Mouse (Mus musculus) liver, embryonic 16.5 days (tissue): Measurements from ENCODE around the gene Dnajc11. TPM values are rescaled to one million over a fixed set of nuclear protein-coding genes. Genes with fewer than 3 reads are reported as not detected.

Experiments used
- ATAC-seq: fragments of 200-750 bp; cut with Nextera tagmentation; 2 replicates; pipeline ENCODE4 v1.8.0; 2017; ENCODE audit warnings: low read depth, mild to moderate bottlenecking, moderate number of reproducible peaks, moderate library complexity
- H3K27ac ChIP-seq: fragments of 300-500 bp; sonication (generic); 2 replicates; pipeline ENCODE4 v1.5.1; 2014; ENCODE audit warnings: mild to moderate bottlenecking, low read length
- H3K27me3 ChIP-seq: fragments of 300-500 bp; sonication (generic); 2 replicates; pipeline ENCODE4 v1.6.1; 2014; ENCODE audit warnings: low read depth, low read length, mixed read lengths; ENCODE audit not compliant: control insufficient read depth, insufficient read depth
- H3K36me3 ChIP-seq: fragments of 300-500 bp; sonication (generic); 2 replicates; pipeline ENCODE4 v1.6.1; 2014; ENCODE audit warnings: mild to moderate bottlenecking; ENCODE audit not compliant: control insufficient read depth, insufficient read depth
- H3K4me1 ChIP-seq: fragments of 300-500 bp; sonication (generic); 2 replicates; pipeline ENCODE4 v1.6.1; 2014; ENCODE audit warnings: low read depth, low read length, mixed read lengths; ENCODE audit not compliant: control insufficient read depth
- H3K4me2 ChIP-seq: fragments of 300-500 bp; sonication (generic); 2 replicates; pipeline ENCODE4 v1.6.1; 2014; ENCODE audit warnings: low read depth, low read length, mixed read lengths
- H3K4me3 ChIP-seq: fragments of 300-500 bp; sonication (generic); 2 replicates; pipeline ENCODE4 v1.5.1; 2014; ENCODE audit warnings: low read depth, mild to moderate bottlenecking, low read length
- H3K9ac ChIP-seq: fragments of 300-500 bp; sonication (generic); 2 replicates; pipeline ENCODE4 v1.6.1; 2014; ENCODE audit warnings: low read depth, low read length
- H3K9me3 ChIP-seq: fragments of 300-500 bp; sonication (generic); replicated peaks from 2 replicates; pipeline ENCODE4 v1.6.1; 2016; ENCODE audit warnings: low read length; ENCODE audit not compliant: control insufficient read depth
- WGBS: fragments of 180-500 bp; shearing (Covaris S2); extraction: QIAGEN DNeasy Blood & Tissue Kit; methylation state at CpG from one replicate; pipeline ENCODE4 v1.1.7; 2014; ENCODE audit not compliant: insufficient replicate concordance; 5-methylcytosine and 5-hydroxymethylcytosine counted together
- polyA plus RNA-seq: library from polyadenylated mRNA; unstranded; fragments of >200 nt; fragmentation: Nextera tagmentation; extraction: Ambion mirVana; gene quantifications from 2 replicates; pipeline ENCODE4 v1.2.1, GENCODE M21; 2015

Gene Dnajc11
- polyA plus RNA-seq, 1 experiment from 2014 or later = 44.0 TPM

- 64% methylated on average over 4 of the region's 4 CpGs for WGBS
- Histone ChIP-seq H3K4me3 (no peak overlapping the region), H3K9me3 (no peaks in the 10 kb centered on the region), H3K4me1 (peaks cover 21% of the 10 kb centered on the region), H3K27me3 (no peaks in the 10 kb centered on the region), H3K27ac (no peak overlapping the region), H3K36me3 (no peaks in the 10 kb centered on the region), H3K9ac (no peak overlapping the region), H3K4me2 (no peak overlapping the region)
- ATAC-seq = no peak
Measured at GRCm38 (mm10) chr4:152029997-152030396, 96.5 kb downstream of the Dnajc11 start.

Other genes with a start within 250 kb of the Dnajc11 start
- 25.3 and 26.8 TPM in 2 replicates for gene Camta1, start 71.8 kb upstream of the Dnajc11 start, polyA plus RNA-seq
- gene Thap3, start 55.3 kb downstream of the Dnajc11 start, polyA plus RNA-seq = 5.9 and 7.1 TPM in 2 replicates
- 4.1 and 4.5 TPM in 2 replicates for gene Phf13, start 62.6 kb downstream of the Dnajc11 start, polyA plus RNA-seq
- 3.8 and 4.6 TPM in 2 replicates for gene Klhl21, start 75.1 kb downstream of the Dnajc11 start, polyA plus RNA-seq
- gene Zbtb48, start 94.0 kb downstream of the Dnajc11 start, polyA plus RNA-seq = 8.0 and 11.1 TPM in 2 replicates
- 0.11 and 0.12 TPM in 2 replicates for gene Tas1r1, start 104.9 kb downstream of the Dnajc11 start, polyA plus RNA-seq
- 10.5 and 11.5 TPM in 2 replicates for gene Nol9, start 105.6 kb downstream of the Dnajc11 start, polyA plus RNA-seq
- 4.8 and 5.1 TPM in 2 replicates for gene Plekhg5, start 138.8 kb downstream of the Dnajc11 start, polyA plus RNA-seq
- gene Tnfrsf25, start 182.2 kb downstream of the Dnajc11 start, polyA plus RNA-seq = 0.12 and 0.25 TPM in 2 replicates
- gene Espn, start 218.7 kb downstream of the Dnajc11 start, polyA plus RNA-seq = 1.1 and 2.3 TPM in 2 replicates
- gene Hes2, start 225.2 kb downstream of the Dnajc11 start, polyA plus RNA-seq = not detected in 2 replicates
- gene Acot7, start 244.4 kb downstream of the Dnajc11 start, polyA plus RNA-seq = 11.9 and 12.0 TPM in 2 replicates